Mouse (Mus musculus) hindlimb bud, embryonic 11.5 days (tissue): ENCODE measurements around the gene Filip1.

Experiments
- DNase-seq: peaks from one replicate; pipeline ENCODE4 v3.0.0-alpha.2; 2012; ENCODE audit warnings: low read depth, low spot score; ENCODE audit errors: extremely low spot score

The Filip1 gene

GRCm38 (mm10) chr9:79914276-79914675 is 98.4 kb downstream of the Filip1 start:
- no peak for DNase-seq

GRCm38 (mm10) chr9:79912971-79913370 is 99.7 kb downstream of the Filip1 start:
- DNase-seq = no peak

GRCm38 (mm10) chr9:79910166-79910565 is 102.5 kb downstream of the Filip1 start:
- DNase-seq = no peak

GRCm38 (mm10) chr9:79898815-79899214 is 113.8 kb downstream of the Filip1 start:
- DNase-seq = no peak

DNA sequence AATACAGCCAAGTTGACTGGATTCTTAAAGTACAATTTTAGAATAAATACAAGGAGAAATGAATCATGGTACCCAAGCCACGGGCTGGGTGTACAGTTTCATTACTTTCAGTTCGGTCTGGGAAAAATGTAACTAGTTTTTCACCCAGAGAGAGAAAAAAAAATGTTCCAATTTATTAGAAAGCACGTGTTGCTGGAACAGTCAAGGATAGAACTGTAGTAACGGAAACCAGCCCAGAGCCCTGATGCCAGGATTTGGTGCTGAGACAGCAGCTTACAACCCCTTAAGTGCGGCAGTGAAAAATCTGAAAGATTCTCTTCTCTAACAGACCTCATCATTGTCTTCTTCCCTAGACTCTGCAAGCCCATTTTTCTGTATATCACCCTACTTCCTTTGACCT is 118.0 kb downstream of the Filip1 start:
- DNase-seq = no peak

GRCm38 (mm10) chr9:79893841-79894612 is 118.6 kb downstream of the Filip1 start:
- DNase-seq = no peak

DNA sequence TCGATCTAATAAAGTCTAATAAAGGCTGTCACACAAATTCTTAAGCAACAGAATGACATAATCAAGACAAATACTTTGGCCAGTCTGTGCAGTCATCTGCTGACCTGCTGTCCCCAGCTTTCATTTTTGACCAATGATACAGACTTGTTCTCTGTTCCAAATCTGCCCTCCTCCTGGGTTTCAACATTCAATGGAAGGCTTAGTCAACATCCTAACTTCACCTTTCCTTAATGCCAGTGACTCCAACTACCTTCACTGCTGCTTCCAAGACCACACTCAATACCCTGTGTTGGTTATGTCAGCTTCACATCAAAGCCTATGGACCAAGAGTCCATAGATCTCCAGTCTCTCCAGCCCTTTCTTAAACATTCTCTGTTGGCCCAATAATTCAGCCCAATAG is 120.5 kb downstream of the Filip1 start:
- DNase-seq = no peak

DNA sequence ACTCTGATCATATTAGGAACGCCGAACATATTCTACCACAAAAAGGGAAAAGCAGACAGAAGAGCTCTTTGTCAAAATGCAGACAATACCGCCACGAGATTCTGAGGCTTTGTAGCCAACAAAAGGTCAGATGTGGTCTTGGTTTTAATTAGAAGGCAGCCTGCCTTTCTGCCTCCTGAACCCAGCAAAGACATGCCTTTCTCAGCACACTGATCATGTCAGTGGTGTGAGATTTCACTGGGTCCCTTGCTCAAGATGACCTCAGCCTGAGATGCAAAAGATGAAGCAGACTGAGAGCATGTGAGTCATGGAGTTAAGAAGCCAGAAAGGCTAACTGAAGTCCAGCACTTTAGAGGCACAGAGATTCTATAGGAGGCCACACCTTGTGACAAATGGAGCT is 122.2 kb downstream of the Filip1 start:
- DNase-seq = no peak

GRCm38 (mm10) chr9:79889132-79889531 is 123.5 kb downstream of the Filip1 start:
- DNase-seq = no peak

DNA sequence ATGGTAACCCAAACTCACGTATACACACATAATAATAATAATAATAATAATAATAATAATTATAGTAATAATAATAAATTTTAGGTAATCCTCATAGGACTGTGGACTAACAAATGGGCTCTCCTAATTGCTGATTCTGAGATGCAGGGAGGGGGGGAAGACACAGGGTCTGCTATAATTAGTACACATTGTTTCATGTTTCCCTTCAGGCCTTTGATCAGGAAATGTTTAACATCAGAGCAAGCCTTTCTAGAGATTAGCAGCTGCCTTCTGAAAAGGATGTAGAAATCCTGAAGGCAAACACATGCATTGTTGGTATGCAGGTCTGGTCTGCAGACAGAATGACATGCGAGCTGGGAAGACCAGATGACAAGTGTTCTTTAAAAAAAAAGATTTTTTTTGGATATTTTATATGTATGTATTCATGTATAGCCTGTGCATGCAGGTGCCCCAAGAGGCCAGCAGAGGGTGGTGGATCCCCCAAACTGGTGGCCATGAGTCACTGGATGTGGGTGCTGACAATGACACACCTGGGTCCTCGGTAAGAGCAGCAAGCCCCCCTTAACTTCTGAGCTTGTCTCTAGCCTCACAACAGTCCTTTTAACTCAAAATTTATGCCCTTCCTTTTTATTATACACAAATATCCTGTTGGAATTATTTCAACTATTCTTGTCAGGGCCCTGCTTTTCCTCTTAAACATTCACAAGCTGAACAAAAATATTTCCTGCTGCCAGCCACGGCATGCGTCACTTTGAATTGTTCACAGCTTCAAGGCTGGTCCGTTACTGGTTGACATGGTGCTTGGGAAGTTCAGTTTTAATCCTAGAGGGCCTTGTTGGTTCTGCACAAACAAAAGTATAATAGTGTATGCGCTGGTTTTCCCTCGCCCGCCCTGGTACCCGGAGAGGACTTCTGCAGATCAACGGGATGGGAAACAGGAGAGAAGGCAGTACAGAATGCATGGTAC is 127.1 kb downstream of the Filip1 start:
- no peak for DNase-seq

DNA sequence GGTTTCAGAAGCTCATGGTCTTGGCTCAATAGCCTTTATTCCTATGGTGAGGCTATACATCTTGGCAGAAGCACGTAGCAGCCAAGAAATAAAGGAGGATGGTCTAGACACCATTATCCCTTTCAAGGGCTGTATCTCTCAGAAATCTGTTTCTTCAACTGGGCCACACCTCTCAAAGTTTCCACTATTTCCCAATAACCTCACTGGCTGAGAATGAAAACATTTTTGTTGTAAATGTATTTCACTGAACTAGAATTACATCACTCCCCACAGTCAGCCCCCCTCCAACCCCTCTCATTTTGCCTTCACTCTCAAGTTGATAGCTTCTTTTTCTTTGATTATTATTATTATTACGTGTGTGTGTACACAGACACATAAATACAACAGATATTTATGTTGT is 129.5 kb downstream of the Filip1 start:
- DNase-seq = no peak

GRCm38 (mm10) chr9:79880031-79880430 is 132.6 kb downstream of the Filip1 start:
- no peak for DNase-seq

- DNase-seq = no peak
These were observed 137.0 kb downstream of the Filip1 start for GRCm38 (mm10) chr9:79875522-79876131.

GRCm38 (mm10) chr9:79872598-79872997 is 140.1 kb downstream of the Filip1 start:
- no peak for DNase-seq

GRCm38 (mm10) chr9:79869512-79869911 is 143.1 kb downstream of the Filip1 start:
- no peak for DNase-seq

GRCm38 (mm10) chr9:79865998-79866397 is 146.7 kb downstream of the Filip1 start:
- no peak for DNase-seq

DNA sequence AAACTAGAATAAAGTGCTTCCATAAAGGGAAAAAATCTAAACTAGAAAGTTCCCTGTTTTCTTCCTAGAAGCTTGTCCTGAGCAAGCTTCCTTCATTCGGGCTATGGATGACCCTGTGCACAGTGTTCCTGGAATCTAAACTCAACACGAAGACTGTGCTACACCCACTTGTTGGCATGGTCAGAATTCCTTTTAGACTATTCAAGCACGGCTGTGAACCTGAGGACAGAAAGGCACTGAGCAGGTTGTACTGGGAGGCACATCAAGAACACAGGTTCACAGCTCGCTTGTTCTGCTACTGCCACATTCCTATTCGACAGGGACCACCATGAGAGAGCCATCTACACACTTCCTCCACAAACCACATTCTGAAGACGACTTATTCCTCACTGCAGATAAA is 150.1 kb downstream of the Filip1 start:
- DNase-seq = no peak

DNA sequence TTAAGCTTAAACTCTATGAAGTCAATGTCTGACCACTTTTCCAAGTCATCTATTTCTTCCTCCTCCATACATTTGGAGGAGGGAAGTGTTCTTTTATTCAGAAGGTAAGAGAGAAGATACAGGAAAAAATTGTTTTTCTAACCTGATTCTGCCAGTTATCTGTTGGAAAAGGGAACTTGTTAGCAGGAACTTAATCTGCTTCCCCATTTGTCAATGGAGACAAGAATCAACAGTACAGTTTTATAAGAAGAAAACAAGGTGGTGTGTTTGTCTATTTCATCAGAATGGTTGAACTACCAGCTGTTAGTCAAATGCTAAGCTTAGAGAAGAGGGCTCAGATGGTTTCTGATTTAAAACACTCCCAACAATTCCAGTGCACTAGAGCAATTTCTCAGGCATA is 165.6 kb downstream of the Filip1 start:
- no peak for DNase-seq

- no peak for DNase-seq
These were observed 170.0 kb downstream of the Filip1 start for GRCm38 (mm10) chr9:79842615-79843014.

- DNase-seq = no peak
These were observed 170.6 kb downstream of the Filip1 start for GRCm38 (mm10) chr9:79842028-79842427.

DNA sequence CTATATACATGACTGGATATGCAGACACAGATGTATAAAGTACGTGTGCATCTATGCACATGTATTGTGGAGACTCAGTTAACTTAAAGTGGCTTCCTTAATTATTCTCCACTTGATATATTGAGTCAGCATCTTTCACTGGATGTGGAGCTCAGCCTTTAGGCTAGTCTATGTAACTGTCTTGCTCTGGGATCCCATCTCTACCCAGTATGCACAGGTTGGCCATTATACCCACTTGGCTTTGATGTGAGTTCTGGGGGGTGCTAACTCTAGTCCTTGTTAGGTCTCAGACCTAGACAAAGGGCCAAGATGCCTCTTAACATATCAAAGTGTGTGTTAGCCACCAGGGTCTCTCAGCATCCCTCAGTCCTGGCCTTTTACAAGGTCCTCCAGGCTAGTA is 181.4 kb downstream of the Filip1 start:
- DNase-seq = no peak

DNA sequence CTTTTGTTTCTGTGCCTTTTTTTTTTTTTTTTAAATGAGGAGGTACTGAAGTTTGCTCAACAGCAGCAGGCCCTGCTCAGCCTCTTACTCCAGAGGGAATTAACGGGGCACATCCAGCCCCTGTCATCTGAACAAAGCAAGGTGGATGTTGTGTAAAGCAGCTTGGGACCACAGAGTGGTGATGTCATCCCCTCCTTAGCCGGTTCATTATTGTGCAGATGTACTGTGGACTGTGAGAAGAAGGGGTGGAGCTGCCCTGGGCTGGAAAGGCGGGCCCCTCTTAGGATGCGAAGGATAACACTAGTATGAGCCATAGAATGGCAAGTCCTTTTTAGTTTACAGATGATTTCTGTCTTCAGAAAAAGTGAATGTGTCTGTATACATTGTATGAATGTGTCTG is 181.8 kb downstream of the Filip1 start:
- DNase-seq = no peak
